Mouse (Mus musculus) mouse trophoblast stem cell (cell line): Measurements from ENCODE around the gene Stard9.

ENCODE experiments used
- in situ Hi-C, 2 experiments: fragments of 300-500 bp; cut with MseI, MboI; formaldehyde crosslinking; loops; 2 replicates in 1 of 2; 3 replicates in 1 of 2; pipeline ENCODE4 v1.15.1; 2025

Stard9 gene

GRCm38 (mm10) chr2:120724176-120724575, 95.3 kb downstream of the Stard9 start:
- in situ Hi-C loops = no loop called here

- in situ Hi-C loops = no loop called here
Observed at GRCm38 (mm10) chr2:120729775-120730585, 101.1 kb downstream of the Stard9 start.

- in situ Hi-C loops = no loop called here
Observed at GRCm38 (mm10) chr2:120730639-120731166, 101.8 kb downstream of the Stard9 start.

GRCm38 (mm10) chr2:120731167-120731862, 102.4 kb downstream of the Stard9 start:
- in situ Hi-C loops = no loop called here

- in situ Hi-C loops = no loop called here
Observed at GRCm38 (mm10) chr2:120731877-120732530, 103.1 kb downstream of the Stard9 start.

- in situ Hi-C loops = no loop called here
Observed at GRCm38 (mm10) chr2:120745496-120745895, 116.6 kb downstream of the Stard9 start.

GRCm38 (mm10) chr2:120748041-120748440, 119.1 kb downstream of the Stard9 start:
- in situ Hi-C loops = no loop called here

- in situ Hi-C loops = no loop called here
Observed at GRCm38 (mm10) chr2:120761922-120762321, 133.0 kb downstream of the Stard9 start.

GRCm38 (mm10) chr2:120770265-120770935, 141.5 kb downstream of the Stard9 start:
- in situ Hi-C loops = no loop called here
